Mouse (Mus musculus): ENCODE measurements at regions not wholly inside any gene's neighbourhood (a gene's known extent, or its start where the extent isn't known, plus 50 kb on each side); places are given as distances from the start of the nearest gene placed in this dataset.
A peak's percentile ranks its signal among the peaks of the same experiment; 100 is the strongest.

DNA sequence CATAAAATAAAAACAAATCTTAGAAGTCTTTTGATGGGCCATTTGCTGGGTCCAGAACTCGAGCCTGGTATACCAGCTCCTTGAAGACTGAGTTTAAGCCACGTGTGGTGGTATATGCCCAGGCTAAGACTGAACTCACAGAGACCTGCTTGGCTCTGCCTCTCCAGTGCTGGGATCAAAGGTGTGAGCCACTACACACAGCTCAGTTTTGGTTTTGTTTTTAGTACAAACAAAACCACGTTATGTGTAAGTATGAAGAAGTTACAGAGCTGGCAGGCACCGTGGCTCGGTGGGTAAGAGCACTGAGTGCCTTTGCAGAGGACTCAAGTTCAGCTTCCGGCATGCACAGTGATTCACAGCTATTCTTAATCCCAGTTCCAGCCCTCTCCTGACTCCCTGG is 75.6 kb downstream of the Wdr5 start:
- no peak for DNase-seq

- DNase-seq, result no peak
Observed at GRCm38 (mm10) chr2:27591668-27592067, 76.7 kb downstream of the Wdr5 start.

DNA sequence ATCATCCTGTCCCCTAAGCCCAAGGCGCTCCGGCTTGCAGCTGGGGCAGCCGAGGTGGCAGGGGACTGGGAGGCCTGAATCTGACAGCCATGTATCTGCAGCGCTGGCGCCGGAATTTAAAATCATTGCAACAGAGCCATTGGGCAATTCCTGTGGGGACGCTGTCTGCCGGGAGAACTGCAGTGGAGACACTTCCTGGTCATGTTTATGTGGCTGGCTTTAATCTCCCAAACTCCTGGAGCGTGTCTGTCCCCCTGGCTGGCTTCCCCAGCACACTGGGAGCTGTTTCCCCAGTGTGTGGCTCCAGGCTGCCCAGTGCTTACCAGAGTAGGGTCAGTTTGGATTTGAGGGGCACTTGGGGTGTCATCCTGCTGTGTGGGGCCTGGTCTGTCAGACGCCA is 78.4 kb downstream of the Wdr5 start:
- DNase-seq, result peak; percentile 64

DNA sequence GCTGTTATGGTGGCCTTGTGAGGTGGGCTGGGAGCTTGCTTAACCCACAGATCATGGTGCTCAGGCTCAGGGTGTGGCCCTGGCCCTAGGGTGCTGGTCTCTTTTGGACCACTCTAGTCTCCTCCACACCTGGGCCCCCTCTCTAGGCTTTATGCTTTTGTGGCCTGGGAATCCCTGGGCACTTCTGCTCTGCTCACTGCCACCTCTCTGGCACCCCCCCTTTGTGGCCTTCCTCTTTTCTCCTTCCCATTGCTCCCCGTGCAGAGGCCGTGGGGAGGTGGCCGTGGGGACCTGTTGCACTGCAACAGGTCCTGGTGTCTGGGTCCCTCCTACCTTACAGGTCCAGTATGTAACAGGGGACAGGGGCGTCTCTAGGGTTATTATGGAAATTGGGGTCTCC is 80.3 kb downstream of the Wdr5 start:
- DNase-seq, result no peak

DNA sequence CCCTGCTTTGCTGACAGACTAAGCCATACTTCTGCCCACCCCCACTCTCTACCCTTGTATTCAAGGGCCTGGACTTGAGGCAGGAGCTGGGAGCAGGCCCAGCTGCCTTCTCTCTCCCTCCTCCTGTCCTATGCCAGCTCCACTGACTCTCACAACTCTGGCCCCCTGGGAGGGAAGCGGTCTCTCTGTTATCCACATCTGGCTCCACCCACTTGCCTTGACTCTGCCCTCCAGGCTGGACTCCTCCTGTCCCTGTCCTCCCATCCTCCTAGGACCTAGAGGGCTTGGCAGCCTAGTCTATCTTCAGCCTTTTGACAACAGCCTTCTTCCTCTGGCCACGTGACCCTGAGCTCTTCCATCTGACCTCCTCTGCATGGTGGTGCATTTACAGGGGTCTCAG is 80.0 kb upstream of the Rxra start:
- DNase-seq, result peak; percentile 44

DNA sequence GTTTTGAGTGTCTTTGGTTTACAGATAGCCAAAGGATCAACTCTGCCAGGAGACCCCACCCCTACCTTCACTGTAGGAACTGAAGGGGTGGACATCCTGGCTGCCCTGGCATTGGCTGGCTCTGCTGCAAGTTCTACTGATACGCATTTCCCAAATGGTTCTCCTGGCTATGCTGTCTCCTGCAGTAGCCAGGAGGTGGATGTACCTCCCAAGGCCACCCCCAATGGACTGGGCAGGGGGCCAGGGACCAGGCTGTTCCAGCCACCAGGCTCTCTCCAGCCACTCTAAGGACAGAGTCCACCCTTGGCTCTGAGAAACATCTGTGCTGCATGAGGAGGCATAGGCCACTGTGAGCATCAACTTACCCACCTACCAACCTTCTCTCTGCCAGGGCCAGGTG is 79.3 kb upstream of the Rxra start:
- peak; percentile 53 for DNase-seq

GRCm38 (mm10) chr2:27597901-27598300 is 78.3 kb upstream of the Rxra start:
- no peak for DNase-seq

DNA sequence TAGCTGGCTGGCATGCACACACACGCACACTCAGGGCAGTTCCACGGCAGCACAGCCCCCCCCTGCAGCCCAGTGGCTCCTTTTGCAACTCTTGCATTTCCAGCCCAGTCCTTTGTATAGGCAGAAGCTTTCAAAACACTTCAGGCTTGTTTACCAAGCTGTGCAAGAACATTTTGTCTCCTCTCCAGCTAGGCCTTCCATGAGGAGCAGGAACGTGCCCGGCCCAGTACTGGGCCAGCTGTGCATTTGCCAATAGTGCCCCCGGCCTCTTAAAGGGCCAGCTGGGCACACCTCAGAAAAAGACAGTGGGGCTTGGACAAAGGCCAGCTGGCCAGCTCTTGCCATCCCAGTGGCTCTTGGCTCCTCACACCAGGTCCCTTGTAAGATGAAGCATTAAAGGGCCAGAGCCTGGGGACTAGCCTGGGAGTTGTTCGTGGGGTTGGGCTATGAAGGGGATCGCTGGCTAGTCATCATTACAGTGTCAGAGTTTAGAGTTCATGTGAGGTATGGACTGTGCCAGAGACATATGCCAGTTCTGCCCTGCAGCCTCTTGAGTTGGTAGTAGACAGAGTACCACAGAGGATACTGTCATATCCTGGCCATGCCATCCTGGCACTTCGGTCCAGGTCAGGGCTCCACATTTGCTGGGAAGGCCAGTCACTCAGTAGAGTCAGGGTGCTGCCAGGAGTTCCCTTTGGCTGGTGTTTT is 77.0 kb upstream of the Rxra start:
- peak; percentile 62 for DNase-seq

- DNase-seq, result no peak
Observed at GRCm38 (mm10) chr2:27599769-27600167, 76.5 kb upstream of the Rxra start.

DNA sequence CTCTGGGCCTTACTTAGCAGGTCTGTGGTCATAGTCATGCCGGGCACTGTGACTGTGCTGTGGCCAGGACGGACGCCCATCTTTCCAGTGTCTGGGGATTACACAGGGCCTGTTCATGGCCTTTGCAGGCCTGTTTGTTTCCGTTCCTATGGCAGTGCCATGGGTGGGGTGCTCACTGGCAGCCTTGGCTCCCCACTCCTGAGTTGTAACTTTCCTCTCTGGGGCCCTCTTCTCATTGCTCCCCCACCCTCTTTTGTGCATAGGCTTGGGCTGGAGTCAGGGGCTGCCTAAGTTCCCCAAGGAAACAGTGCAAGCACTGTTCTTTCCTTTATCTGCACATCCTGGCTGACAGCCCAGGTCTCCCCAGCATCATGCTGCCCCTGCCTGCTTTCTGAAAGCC is 72.9 kb upstream of the Rxra start:
- no peak for DNase-seq

- DNase-seq, result no peak
Observed at GRCm38 (mm10) chr2:27604588-27604987, 71.7 kb upstream of the Rxra start.

DNA sequence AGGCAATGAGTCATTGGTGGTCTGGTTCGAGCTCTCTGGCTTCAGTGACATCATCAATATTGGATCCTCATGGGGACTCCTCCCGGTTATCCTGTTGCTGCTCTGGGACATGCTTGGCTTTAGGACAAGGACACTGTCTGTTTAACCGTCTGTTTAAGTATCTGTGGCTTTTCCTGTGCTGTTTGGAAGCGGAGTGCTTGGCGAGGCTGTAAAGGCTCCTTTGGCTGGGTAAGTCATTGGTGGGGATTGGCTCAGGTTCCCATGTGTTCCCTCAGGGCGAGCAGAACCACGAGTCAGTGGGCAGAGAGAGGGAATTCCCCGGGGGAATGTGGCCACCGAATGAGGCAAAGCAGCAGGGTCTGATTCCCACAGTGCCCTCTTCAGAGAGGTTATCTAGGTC is 69.4 kb upstream of the Rxra start:
- DNase-seq, result no peak

DNA sequence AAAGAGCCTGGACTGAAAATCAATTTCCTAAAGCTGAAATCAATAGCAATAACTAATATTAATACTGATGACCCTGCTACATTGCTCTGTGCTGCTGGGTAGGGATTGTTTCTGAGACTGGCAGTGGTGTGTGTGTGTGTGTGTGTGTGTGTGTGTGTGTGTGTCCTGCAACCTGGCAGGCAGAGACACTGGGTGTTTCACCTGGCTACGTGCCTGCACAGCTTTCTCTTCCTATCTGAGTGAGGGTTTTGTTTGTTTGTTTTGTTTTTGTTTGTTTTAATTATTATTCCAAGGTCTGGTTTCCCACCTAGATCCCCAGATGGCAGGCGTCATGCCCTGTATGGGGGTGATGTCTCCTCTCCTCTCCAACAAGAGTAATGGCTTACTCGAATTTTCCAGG is 54.5 kb upstream of the Rxra start:
- no peak for DNase-seq

- no peak for DNase-seq
Observed at GRCm38 (mm10) chr2:27624656-27625366, 51.4 kb upstream of the Rxra start.
